Mouse (Mus musculus) MEL (cell line): ENCODE measurements around the gene Asprv1.

Experiments used
- CHD2 ChIP-seq: IDR thresholded peaks from 2 replicates; pipeline ENCODE4 v1.6.1; 2011; ENCODE audit warnings: low read length, improper control_type of control experiment
- CTCF ChIP-seq, 3 experiments: IDR thresholded peaks in 2 of 3; conservative IDR thresholded peaks in 1 of 3; 2 replicates each; pipeline ENCODE4 v1.5.1; 2011 to 2012; ENCODE audit warnings: low read length in 3 of 3, low read depth in 2 of 3, mild to moderate bottlenecking in 2 of 3, improper control_type of control experiment in 1 of 3, inconsistent platforms in 1 of 3, mixed read lengths in 1 of 3, moderate library complexity in 1 of 3; ENCODE audit not compliant: control insufficient read depth in 1 of 3, insufficient read depth in 1 of 3, poor library complexity in 1 of 3, severe bottlenecking in 1 of 3
- EP300 ChIP-seq, 2 experiments: IDR thresholded peaks; 2 replicates each; pipeline ENCODE4 v1.6.1; 2011; ENCODE audit warnings: improper control_type of control experiment in 2 of 2, low read length in 2 of 2, low read depth in 1 of 2, mild to moderate bottlenecking in 1 of 2
- ETS1 ChIP-seq: IDR thresholded peaks from 2 replicates; pipeline ENCODE4 v1.6.1; 2012; ENCODE audit warnings: low read depth, mild to moderate bottlenecking, inconsistent platforms, low read length, improper control_type of control experiment, moderate library complexity
- GATA1 ChIP-seq: IDR thresholded peaks from 2 replicates; pipeline ENCODE4 v1.6.1; 2011; ENCODE audit warnings: low read depth, low read length, improper control_type of control experiment
- MAZ ChIP-seq: IDR thresholded peaks from 2 replicates; pipeline ENCODE4 v1.6.1; 2012; ENCODE audit warnings: low read depth, mild to moderate bottlenecking, inconsistent platforms, low read length, improper control_type of control experiment
- POLR2A ChIP-seq, 2 experiments: IDR thresholded peaks; 2 replicates each; pipeline ENCODE4 v1.6.1; 2011 to 2012; ENCODE audit warnings: low read length in 2 of 2, mild to moderate bottlenecking in 2 of 2, control low read depth in 1 of 2, improper control_type of control experiment in 1 of 2, low read depth in 1 of 2, moderate library complexity in 1 of 2; ENCODE audit not compliant: control insufficient read depth in 1 of 2, insufficient read depth in 1 of 2, poor library complexity in 1 of 2
- TAL1 ChIP-seq: IDR thresholded peaks from 2 replicates; pipeline ENCODE4 v1.6.1; 2012; ENCODE audit warnings: mild to moderate bottlenecking, inconsistent platforms, low read length, moderate library complexity, mixed read lengths
- TCF12 ChIP-seq: IDR thresholded peaks from 2 replicates; pipeline ENCODE4 v1.6.1; 2014; ENCODE audit warnings: low read depth, mild to moderate bottlenecking, inconsistent platforms, low read length, improper control_type of control experiment, moderate library complexity
- UBTF ChIP-seq: IDR thresholded peaks from 2 replicates; pipeline ENCODE4 v1.6.1; 2012; ENCODE audit warnings: low read depth, mild to moderate bottlenecking, inconsistent platforms, low read length, improper control_type of control experiment, moderate library complexity, borderline replicate concordance; ENCODE audit not compliant: insufficient read depth
- ZNF384 ChIP-seq: IDR thresholded peaks from 2 replicates; pipeline ENCODE4 v1.6.1; 2012; ENCODE audit warnings: low read depth, mild to moderate bottlenecking, inconsistent platforms, low read length, improper control_type of control experiment

DNA sequence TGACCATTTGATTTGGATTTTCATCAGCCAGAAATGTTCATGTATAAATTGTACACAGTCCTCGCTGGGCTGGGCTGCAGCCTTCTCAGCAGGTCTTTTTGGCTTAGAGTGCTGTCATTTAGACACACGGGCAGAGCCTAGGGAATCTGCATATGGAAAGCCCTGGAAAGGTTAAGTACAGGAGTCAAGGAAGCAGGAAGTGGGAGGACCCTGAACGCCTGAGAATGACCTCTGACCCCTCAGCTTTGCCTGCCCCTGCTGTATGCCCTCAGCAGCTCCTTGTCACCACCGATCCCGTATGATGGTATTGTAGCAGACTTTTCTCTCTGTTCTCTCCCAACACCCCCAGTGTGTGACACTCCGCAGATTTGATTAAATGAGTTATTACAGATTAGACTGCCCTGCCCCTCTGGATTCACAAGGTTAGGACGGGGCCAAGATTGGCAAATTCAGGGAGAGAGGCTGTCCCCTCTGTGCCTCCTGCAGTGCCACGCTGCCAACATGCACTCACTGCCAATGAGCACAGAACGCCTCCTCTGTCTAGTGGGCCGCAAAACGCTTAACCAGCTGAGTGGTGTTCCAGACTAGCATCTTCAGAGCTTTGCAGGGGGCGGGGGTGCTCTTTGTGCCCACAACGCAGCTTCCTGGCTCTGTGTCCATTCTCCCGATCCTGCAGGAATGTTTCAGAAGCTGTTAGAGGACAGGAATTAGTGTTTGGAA lies 43.5 kb upstream of the Asprv1 start:
- TF ChIP-seq CTCF (IDR thresholded peaks at IDR 0.05 in 2 of 3, conservative IDR thresholded peaks at IDR 0.05 in 1 of 3; ENCODE audit: control insufficient read depth in 1 of 3, insufficient read depth in 1 of 3, low read depth in 2 of 3, low read length in 3 of 3, poor library complexity in 1 of 3, severe bottlenecking in 1 of 3) (no peak), ETS1 (no peak), UBTF (no peak), POLR2A (IDR thresholded peaks at IDR 0.05; ENCODE audit: control insufficient read depth in 1 of 2, insufficient read depth in 1 of 2, low read depth in 1 of 2, low read length in 2 of 2, poor library complexity in 1 of 2) (no peak), TAL1 (no peak), ZNF384 (no peak), MAZ (no peak), GATA1 (no peak), CHD2 (no peak), EP300 (IDR thresholded peaks at IDR 0.05; ENCODE audit: low read depth in 1 of 2, low read length in 2 of 2) (no peak), TCF12 (no peak)
